Mouse (Mus musculus) intestine, embryonic 15.5 days (tissue): ENCODE results near the gene Gm6465. TPM values are rescaled to one million over a fixed set of nuclear protein-coding genes. Genes with fewer than 3 reads are reported as not detected.
"Not testable (repeated sequence)": the region's sequence is repeated elsewhere in the genome, so short reads cannot be mapped to it uniquely, and the experiment has no call there.

ENCODE experiments used
- ATAC-seq: fragments of 200-750 bp; cut with Nextera tagmentation; 2 replicates; pipeline ENCODE4 v1.8.0; 2017; ENCODE audit warnings: moderate TSS enrichment, moderate library complexity
- H3K27ac ChIP-seq: fragments of 300-500 bp; sonication (generic); 2 replicates; pipeline ENCODE4 v1.5.1; 2015; ENCODE audit warnings: mild to moderate bottlenecking, inconsistent platforms
- H3K27me3 ChIP-seq: fragments of 300-500 bp; sonication (generic); replicated peaks from 2 replicates; pipeline ENCODE4 v1.6.1; 2015; ENCODE audit warnings: inconsistent platforms
- H3K36me3 ChIP-seq: fragments of 300-500 bp; sonication (generic); 2 replicates; pipeline ENCODE4 v1.6.1; 2015; ENCODE audit warnings: inconsistent platforms
- H3K4me1 ChIP-seq: fragments of 300-500 bp; sonication (generic); replicated peaks from 2 replicates; pipeline ENCODE4 v1.6.1; 2015; ENCODE audit warnings: inconsistent platforms
- H3K4me2 ChIP-seq: fragments of 300-500 bp; sonication (generic); replicated peaks from 2 replicates; pipeline ENCODE4 v1.6.1; 2015; ENCODE audit warnings: mild to moderate bottlenecking, inconsistent platforms
- H3K4me3 ChIP-seq: fragments of 300-500 bp; sonication (generic); replicated peaks from 2 replicates; pipeline ENCODE4 v1.5.1; 2015; ENCODE audit warnings: inconsistent platforms
- H3K9ac ChIP-seq: fragments of 300-500 bp; sonication (generic); 2 replicates; pipeline ENCODE4 v1.6.1; 2015; ENCODE audit warnings: inconsistent platforms
- H3K9me3 ChIP-seq: fragments of 300-500 bp; sonication (generic); 2 replicates; pipeline ENCODE4 v1.6.1; 2016; ENCODE audit warnings: inconsistent platforms
- WGBS: fragments of 180-500 bp; shearing (Covaris S2); methylation state at CpG from one replicate; pipeline ENCODE4 v1.1.7; 2015; 5-methylcytosine and 5-hydroxymethylcytosine counted together
- polyA plus RNA-seq: library from polyadenylated mRNA; unstranded; fragments of >200 nt; fragmentation: Nextera tagmentation; extraction: Ambion mirVana; gene quantifications from 2 replicates; pipeline ENCODE4 v1.2.1, GENCODE M21; 2015

Gene Gm6465
- not detected in 2 replicates for polyA plus RNA-seq

GRCm38 (mm10) chr5:11845239-11845638 lies at the start of gene Gm6465:
Gm6465 (plus strand) TSS chr5:11845539.
- H3K9me3 ChIP-seq, H3K4me2 ChIP-seq, H3K27ac ChIP-seq, H3K9ac ChIP-seq, H3K27me3 ChIP-seq, H3K36me3 ChIP-seq, H3K4me3 ChIP-seq, H3K4me1 ChIP-seq, ATAC-seq: not testable (repeated sequence)
- 67% methylated on average over 2 of the region's 2 CpGs for WGBS

- H3K9ac ChIP-seq, H3K36me3 ChIP-seq, ATAC-seq, H3K9me3 ChIP-seq, H3K27me3 ChIP-seq, H3K4me2 ChIP-seq, H3K4me3 ChIP-seq, H3K27ac ChIP-seq, H3K4me1 ChIP-seq: not testable (repeated sequence)
- WGBS = 68% methylated on average over 1 of the region's 1 CpGs
Observed at GRCm38 (mm10) chr5:11845824-11846223, 485 bp downstream of the Gm6465 start.

- H3K27me3 ChIP-seq, ATAC-seq, H3K4me1 ChIP-seq, H3K36me3 ChIP-seq, H3K9ac ChIP-seq, H3K4me3 ChIP-seq, H3K27ac ChIP-seq, H3K9me3 ChIP-seq, H3K4me2 ChIP-seq: not testable (repeated sequence)
Observed at GRCm38 (mm10) chr5:11857909-11858308, 12.6 kb downstream of the Gm6465 start.

Other genes with a start within 250 kb of the Gm6465 start
- gene Gm8922, start 163.6 kb upstream of the Gm6465 start, polyA plus RNA-seq = not detected in 2 replicates
- not detected in 2 replicates for gene Gm8926, start 75.0 kb upstream of the Gm6465 start, polyA plus RNA-seq
- not detected in 2 replicates for gene 4933402N22Rik, start 72.5 kb downstream of the Gm6465 start, polyA plus RNA-seq